In the genomic region with DNA sequence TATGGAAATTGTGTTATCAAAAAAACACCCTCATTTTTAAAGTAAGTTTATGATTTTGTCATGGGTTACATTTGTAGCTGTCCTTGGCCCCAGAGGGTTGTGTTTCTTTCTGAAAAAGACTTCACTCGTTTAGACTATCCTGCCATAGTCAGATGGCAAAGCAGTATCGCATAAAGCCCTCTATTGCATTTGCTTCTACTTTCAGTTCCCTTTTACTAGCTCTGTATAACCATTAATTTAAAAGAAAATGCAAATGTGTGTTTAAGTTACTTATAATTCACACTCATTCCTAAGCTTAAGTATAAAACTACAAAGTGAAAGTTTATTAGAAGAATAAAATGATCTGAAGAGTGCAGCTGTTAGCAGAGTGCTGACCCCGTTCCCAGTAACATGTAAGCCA, we compare ENCODE assay signal across 25 mouse cellular contexts. TPM values are rescaled to one million over a fixed set of nuclear protein-coding genes. Genes with fewer than 3 reads are reported as not detected.
DNase-seq lines count a peak whose midpoint lies in the region; ATAC-seq and TF ChIP-seq lines count a peak whose summit lies in the region.
"Had no signal": no experiment of that assay in that cellular context is flagged by ENCODE, and none has a peak within 500 bp of the region (broad histone marks: within the 10 kb centered on the region; RNA-seq: fewer than 3 reads in every experiment).

No protein-coding gene starts in this region.

- in situ Hi-C loops in ES-E14 (cut with MboI; ENCODE audit: low sequenced_read_pairs in 2 of 2, unreplicated experiment in 2 of 2) = no loop called here

- no peaks in the 10 kb centered on the region for H3K9me3 ChIP-seq in ES-E14 (ENCODE audit: control insufficient read depth, insufficient read depth, low read depth, low read length)
- H3K9me3 ChIP-seq: embryonic facial prominence, embryonic 13.5 days; embryonic facial prominence, embryonic 15.5 days; forebrain, embryonic 10.5 days; forebrain, embryonic 12.5 days had no signal

- no peaks in the 10 kb centered on the region for H3K4me1 ChIP-seq in ES-E14 (ENCODE audit: control insufficient read depth in 2 of 2, insufficient read depth in 2 of 2, low read length in 2 of 2, poor library complexity in 1 of 2)
- H3K4me1 ChIP-seq: embryonic facial prominence, embryonic 15.5 days; forebrain, embryonic 10.5 days had no signal

- no peaks in the 10 kb centered on the region for H3K36me3 ChIP-seq in ES-E14 (ENCODE audit: control insufficient read depth, insufficient read depth, low read length, poor library complexity, severe bottlenecking)
- no peaks in the 10 kb centered on the region for H3K36me3 ChIP-seq in splenic B cell, adult 2 months (ENCODE audit: control insufficient read depth, insufficient read depth, low read length, poor library complexity, severe bottlenecking)
- H3K36me3 ChIP-seq: embryonic facial prominence, embryonic 13.5 days; embryonic facial prominence, embryonic 15.5 days; forebrain, embryonic 10.5 days; forebrain, embryonic 12.5 days had no signal

- H3K27me3 ChIP-seq in splenic B cell, adult 2 months (ENCODE audit: control insufficient read depth, insufficient read depth, low read length, poor library complexity, severe bottlenecking) = no peaks in the 10 kb centered on the region
- H3K27me3 ChIP-seq: embryonic facial prominence, embryonic 13.5 days; embryonic facial prominence, embryonic 15.5 days; forebrain, embryonic 12.5 days; Patski had no signal

- ATAC-seq in granulocyte monocyte progenitor cell, adult 5-6 weeks (replicated peaks; ENCODE audit: poor library complexity, severe bottlenecking) = peak; percentile 40; the same call in 1 of the 2 replicates
- no peak for ATAC-seq in cerebellum, adult (ENCODE audit: insufficient number of reproducible peaks, low FRiP score, low TSS enrichment)
- ATAC-seq: forebrain, embryonic 14.5 days; forebrain, embryonic 16.5 days; Patski had no signal

- peak; percentile 85 for DNase-seq in A20 (ENCODE audit: low read depth, low spot score)
- DNase-seq in ES-E14 (ENCODE audit: low read depth, low spot score) = no peak
- peak; percentile 61 for DNase-seq in splenic B cell, adult 2 months (ENCODE audit: low read depth, low spot score)
- DNase-seq in right cerebral cortex, postnatal 10 days (ENCODE audit: low spot score in 2 of 2) = no peak
- no peak for DNase-seq in c-Kit-positive CD71-positive TER-119-positive erythroid progenitor cells, embryonic 14.5 days (ENCODE audit: low spot score)
- DNase-seq: adrenal gland, adult 2 months; adrenal gland, postnatal 10 days; adrenal gland, postnatal 25 days; cerebellum, adult 11 months; cerebellum, adult 18-20 months; cerebellum, adult 8-10 months; cerebellum, adult 9-11 months; cerebellum, postnatal 14 days; cerebellum, postnatal 36 days; embryo, embryonic 11 days had no signal

- no peak overlapping the region for H3K4me3 ChIP-seq in ES-E14 (ENCODE audit: insufficient read depth in 1 of 2, low read depth in 1 of 2, low read length in 2 of 2, poor library complexity in 1 of 2, severe bottlenecking in 1 of 2)
- H3K4me3 ChIP-seq: embryonic facial prominence, embryonic 13.5 days; embryonic facial prominence, embryonic 15.5 days; erythroblast, embryonic 14.5 days; forebrain, embryonic 10.5 days; forebrain, embryonic 12.5 days had no signal

- H3K9ac ChIP-seq in ES-E14 (ENCODE audit: insufficient read depth, low read depth, low read length, poor library complexity, severe bottlenecking) = no peak overlapping the region
- H3K9ac ChIP-seq: embryonic facial prominence, embryonic 13.5 days; embryonic facial prominence, embryonic 15.5 days; forebrain, embryonic 12.5 days had no signal

- H3K27ac ChIP-seq in ES-E14 (ENCODE audit: insufficient read depth, low read depth, low read length, poor library complexity, severe bottlenecking) = no peak overlapping the region
- H3K27ac ChIP-seq: embryonic facial prominence, embryonic 13.5 days; embryonic facial prominence, embryonic 15.5 days; forebrain, embryonic 10.5 days; forebrain, embryonic 12.5 days had no signal

TF ChIP-seq in ES-E14, 5 proteins besides CTCF, POLR2A, EP300 and RAD21:
- 0 out of 2 replicates have a peak, but pooled peaks have one; percentile 24 for TF ChIP-seq ZNF384 (IDR thresholded peaks at IDR 0.05; ENCODE audit: low read depth, low read length)
- no peak for TF ChIP-seq CHD2 (IDR thresholded peaks at IDR 0.05; ENCODE audit: low read depth, low read length)

RNA-seq across cellular contexts. Expression of gene Mccc2, which starts 16.4 kb away (rescaled TPM):
- 27.2 and 27.4 TPM in 2 replicates for total RNA-seq in ES-E14 (2012; rRNA removed)
- total RNA-seq in granulocyte monocyte progenitor cell, adult 5-6 weeks (2014; fragmentation: Nextera tagmentation) = 12.3 and 17.4 TPM in 2 replicates
- total RNA-seq in granulocyte monocyte progenitor cell, adult 5-6 weeks (2017) = 17.3 and 28.7 TPM in 2 replicates

Comparison
In these comparisons a context has a peak if more than half of its experiments do, and no peak if none do; other contexts are left out.
1. DNase-seq: peak in A20 (single experiment) and splenic B cell, adult 2 months (single experiment); none in ES-E14 (single experiment), right cerebral cortex, postnatal 10 days (0 of 2) and c-Kit-positive CD71-positive TER-119-positive erythroid progenitor cells, embryonic 14.5 days (single experiment).